Mouse (Mus musculus) T-helper 17 cell (primary cell): Measurements from ENCODE around the gene Pate2.

Source experiments
- in situ Hi-C, 2 experiments: fragments of 300-600 bp; cut with MboI, MseI; formaldehyde crosslinking; loops; 1 replicate in 1 of 2; 2 replicates in 1 of 2; pipeline ENCODE4 v1.15.1; 2025; ENCODE audit warnings: high pct_unique_total_duplicates in 2 of 2

Gene Pate2

DNA sequence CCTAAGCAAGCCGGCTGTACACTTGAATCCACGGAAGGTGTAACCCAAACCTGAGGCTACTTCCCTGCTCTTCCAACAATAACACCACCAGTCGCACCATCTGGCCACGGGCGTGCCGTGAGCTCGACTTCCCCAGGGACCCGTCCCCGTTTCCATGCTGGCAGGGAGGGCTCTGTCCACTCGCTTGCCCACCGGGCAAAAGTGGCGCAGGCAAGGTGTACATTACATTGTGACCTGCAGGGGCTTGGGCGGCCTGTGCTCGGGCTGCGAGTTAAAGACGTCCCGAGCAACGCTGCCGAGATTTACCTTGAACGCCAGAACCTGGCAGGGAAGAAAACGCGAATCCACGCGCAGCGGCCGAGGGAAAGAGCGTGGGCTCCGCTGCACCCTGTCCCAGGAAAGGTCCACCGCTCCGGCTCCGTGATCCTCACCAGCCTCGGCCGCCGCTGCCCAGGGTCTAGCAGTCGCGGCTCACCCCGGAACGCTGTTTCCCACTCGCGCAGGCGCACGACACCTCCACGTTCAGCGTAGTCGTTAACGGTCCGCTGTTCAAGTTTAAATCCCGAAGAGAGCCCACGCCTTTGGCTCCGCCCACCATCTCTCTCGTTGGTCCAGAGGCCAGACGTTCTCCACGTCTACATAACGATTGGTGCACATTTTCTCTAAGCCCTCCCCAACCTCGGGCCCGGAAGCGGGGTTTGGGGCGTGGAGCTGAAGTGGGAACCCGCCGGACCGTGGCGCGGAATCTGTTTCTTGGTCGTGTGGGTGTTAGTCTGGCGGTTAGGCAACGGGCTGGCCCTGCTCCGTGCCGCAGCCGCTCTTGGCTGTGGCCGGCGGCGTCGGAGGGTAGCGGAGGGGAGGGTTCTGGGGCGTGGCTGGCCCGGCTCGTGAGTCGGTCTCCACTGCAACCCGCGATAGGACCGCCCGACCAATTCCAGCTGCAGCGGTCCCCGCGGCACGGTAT is at the start of gene Pate2, which contains the start of gene Hyls1:
Gene Pate2, plus strand, starts transcription at position 714 of the 964 bp plus-strand sequence.
Gene Hyls1, minus strand, starts transcription at position 828 of the 964 bp plus-strand sequence.
- in situ Hi-C loops: loop anchor here (10.0 to 25.0 kb wide), 2 partner anchors 455 to 1667 kb away; partner anchors contain the start of gene St3gal4 (in 1 of the 2)

DNA sequence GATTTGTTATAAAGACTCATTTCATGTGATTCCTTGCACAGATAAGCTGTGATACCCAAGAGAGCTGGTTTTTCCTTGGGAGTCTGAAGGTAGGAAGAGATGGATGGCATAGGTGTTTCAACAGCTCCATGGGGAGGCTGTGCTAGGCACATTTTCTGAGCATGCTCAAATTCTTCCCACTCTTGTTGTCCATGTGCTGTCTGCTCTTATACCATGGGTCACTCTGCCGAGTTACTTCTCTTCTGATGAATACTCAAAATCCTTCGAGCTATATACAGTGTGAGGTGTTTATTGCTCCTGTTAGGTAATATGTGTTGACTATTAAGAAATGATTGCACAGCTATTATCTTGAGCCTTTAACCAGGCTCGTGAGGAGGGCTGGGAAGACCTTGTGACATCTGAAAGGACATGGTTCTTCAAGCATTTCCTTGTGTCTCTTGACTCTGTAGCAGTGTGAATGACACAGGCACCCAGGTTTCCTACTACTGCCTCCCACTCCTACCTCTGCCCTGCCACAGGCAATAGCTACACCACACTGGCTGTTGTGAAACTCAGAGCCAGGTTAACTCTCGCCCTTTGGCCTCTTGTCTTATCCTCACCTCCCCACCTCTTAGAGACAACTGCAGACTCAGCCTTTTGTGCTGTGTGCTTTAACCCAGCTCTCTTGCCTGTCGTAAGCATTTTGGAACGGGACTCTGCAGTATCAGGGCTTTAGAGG is 49.3 kb upstream of the Pate2 start:
- in situ Hi-C loops: loop anchor here in 1 of 2 experiments (10.0 kb wide), 1 partner anchor 1016 kb away; no protein-coding TSS in a partner anchor

GRCm38 (mm10) chr9:35522241-35522640 is 47.8 kb upstream of the Pate2 start:
- in situ Hi-C loops: loop anchor here in 1 of 2 experiments (10.0 kb wide), 1 partner anchor 1017 kb away; no protein-coding TSS in a partner anchor

DNA sequence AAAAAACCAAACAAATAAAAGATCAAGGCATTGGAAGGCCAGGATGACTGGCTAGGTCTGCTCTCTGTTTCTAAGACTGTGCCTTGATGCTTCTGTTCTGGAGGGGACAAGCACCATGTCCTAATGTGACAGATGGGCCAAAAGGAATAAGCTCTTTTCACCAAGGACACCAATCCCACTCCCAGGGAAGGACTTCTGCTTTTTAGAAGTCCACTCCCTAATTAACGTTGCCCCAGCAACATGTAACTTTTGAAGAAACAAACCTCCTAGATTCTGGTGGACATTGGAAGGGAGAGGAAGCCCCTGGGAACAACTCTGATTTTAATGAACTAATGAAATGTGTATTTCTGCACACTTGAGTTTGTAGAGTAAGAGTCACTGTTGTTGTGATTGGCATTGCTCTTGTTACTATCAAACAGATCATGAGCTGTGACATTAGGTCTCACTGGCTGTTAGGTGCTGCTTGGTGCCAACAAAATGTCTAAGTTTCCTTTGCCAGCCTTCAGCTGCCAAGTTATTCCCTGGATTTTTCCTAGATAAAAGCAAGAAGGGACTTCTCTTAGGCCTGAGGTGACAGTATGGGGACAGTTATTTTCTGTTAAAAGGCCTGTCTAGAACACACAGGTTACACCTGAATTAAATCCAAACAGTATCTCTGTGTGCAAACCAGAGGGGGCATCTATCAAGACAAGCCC is 47.1 kb upstream of the Pate2 start:
- in situ Hi-C loops: loop anchor here in 1 of 2 experiments (10.0 kb wide), 1 partner anchor 1018 kb away; no protein-coding TSS in a partner anchor

GRCm38 (mm10) chr9:35523541-35523940 is 46.5 kb upstream of the Pate2 start:
- in situ Hi-C loops: loop anchor here in 1 of 2 experiments (10.0 kb wide), 1 partner anchor 1019 kb away; no protein-coding TSS in a partner anchor

GRCm38 (mm10) chr9:35523941-35524411 is 46.1 kb upstream of the Pate2 start:
- in situ Hi-C loops: loop anchor here in 1 of 2 experiments (10.0 kb wide), 1 partner anchor 1019 kb away; no protein-coding TSS in a partner anchor

- in situ Hi-C loops: loop anchor here in 1 of 2 experiments (10.0 to 25.0 kb wide), 2 partner anchors 517 to 1024 kb away; no protein-coding TSS in a partner anchor
Observed at GRCm38 (mm10) chr9:35529141-35529540, 40.9 kb upstream of the Pate2 start.

GRCm38 (mm10) chr9:35529796-35530195 is 40.3 kb upstream of the Pate2 start:
- in situ Hi-C loops: loop anchor here (5.0 to 25.0 kb wide), 5 partner anchors 117 to 1025 kb away; no protein-coding TSS in a partner anchor

- in situ Hi-C loops: loop anchor here (5.0 to 25.0 kb wide), 4 partner anchors 121 to 521 kb away; no protein-coding TSS in a partner anchor
Observed at GRCm38 (mm10) chr9:35533266-35533665, 36.8 kb upstream of the Pate2 start.

DNA sequence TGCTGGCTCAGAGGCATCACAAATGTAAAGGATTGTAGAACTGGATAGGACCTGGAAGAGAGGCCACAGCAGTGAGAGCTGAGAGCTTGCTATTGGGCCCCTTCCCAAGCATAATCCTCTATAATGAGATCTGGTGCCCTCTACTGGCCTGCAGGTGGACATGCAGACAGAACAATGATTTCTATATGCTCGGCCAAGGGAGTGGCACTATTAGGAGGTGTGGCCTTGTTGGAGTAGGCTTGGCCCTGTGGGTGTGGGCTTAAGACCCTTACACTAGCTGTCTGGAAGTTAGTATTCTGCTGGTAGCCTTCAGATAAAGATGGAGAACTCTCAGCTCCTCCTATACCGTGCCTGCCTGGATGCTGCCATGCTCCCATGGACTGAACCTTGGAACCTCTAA is 35.0 kb upstream of the Pate2 start:
- in situ Hi-C loops: loop anchor here in 1 of 2 experiments (25.0 kb wide), 1 partner anchor 523 kb away; no protein-coding TSS in a partner anchor

DNA sequence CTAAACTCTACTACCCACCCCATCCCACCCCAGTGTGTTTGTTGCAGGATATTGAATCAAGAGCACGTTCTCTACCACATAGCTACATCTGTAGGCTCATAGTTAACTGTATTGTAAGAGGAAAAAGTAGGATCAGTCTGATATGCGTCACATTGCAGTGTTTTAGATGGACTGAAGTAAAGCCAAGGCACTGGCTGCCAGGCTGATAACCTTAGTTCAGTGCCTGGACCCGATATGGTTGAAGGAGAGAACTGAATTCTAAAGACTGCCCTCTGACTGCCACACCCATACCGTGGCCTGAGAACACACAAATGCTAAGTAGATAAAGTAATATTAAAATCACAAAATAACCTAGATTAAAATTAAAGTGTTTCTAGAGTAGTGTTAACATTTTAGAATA is 34.2 kb upstream of the Pate2 start:
- in situ Hi-C loops: loop anchor here in 1 of 2 experiments (25.0 kb wide), 1 partner anchor 524 kb away; no protein-coding TSS in a partner anchor

- in situ Hi-C loops: loop anchor here in 1 of 2 experiments (25.0 kb wide), 1 partner anchor 527 kb away; no protein-coding TSS in a partner anchor
Observed at GRCm38 (mm10) chr9:35539001-35539750, 30.9 kb upstream of the Pate2 start.

- in situ Hi-C loops: loop anchor here in 1 of 2 experiments (25.0 kb wide), 1 partner anchor 529 kb away; no protein-coding TSS in a partner anchor
Observed at GRCm38 (mm10) chr9:35541024-35541423, 29.1 kb upstream of the Pate2 start.

DNA sequence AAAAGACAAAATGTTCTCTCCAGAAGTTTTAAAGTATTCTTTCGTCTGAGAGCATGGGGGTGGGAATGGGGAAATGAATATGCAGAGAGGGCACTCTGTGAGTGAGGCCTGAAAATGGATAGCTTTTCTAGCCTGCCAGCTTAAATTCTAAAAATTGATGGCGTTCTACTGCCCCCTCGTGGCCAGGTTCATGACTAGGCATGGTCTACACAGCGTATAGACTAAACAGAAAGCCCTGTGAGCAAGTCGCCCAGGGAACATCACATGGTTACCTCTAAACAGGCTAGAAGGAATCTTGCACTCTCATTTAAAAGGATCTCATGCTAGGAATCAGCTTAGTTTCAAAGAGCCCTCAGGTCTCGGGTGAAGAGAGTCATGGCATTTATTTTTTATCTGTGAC is 28.6 kb upstream of the Pate2 start:
- in situ Hi-C loops: loop anchor here in 1 of 2 experiments (25.0 kb wide), 1 partner anchor 529 kb away; no protein-coding TSS in a partner anchor

- in situ Hi-C loops: loop anchor here in 1 of 2 experiments (25.0 kb wide), 1 partner anchor 530 kb away; no protein-coding TSS in a partner anchor
Observed at GRCm38 (mm10) chr9:35541941-35542340, 28.1 kb upstream of the Pate2 start.

GRCm38 (mm10) chr9:35543099-35543860 is 26.8 kb upstream of the Pate2 start:
- in situ Hi-C loops: loop anchor here in 1 of 2 experiments (25.0 kb wide), 1 partner anchor 531 kb away; no protein-coding TSS in a partner anchor

- in situ Hi-C loops: loop anchor here in 1 of 2 experiments (25.0 kb wide), 1 partner anchor 532 kb away; no protein-coding TSS in a partner anchor
Observed at GRCm38 (mm10) chr9:35544666-35545065, 25.4 kb upstream of the Pate2 start.

DNA sequence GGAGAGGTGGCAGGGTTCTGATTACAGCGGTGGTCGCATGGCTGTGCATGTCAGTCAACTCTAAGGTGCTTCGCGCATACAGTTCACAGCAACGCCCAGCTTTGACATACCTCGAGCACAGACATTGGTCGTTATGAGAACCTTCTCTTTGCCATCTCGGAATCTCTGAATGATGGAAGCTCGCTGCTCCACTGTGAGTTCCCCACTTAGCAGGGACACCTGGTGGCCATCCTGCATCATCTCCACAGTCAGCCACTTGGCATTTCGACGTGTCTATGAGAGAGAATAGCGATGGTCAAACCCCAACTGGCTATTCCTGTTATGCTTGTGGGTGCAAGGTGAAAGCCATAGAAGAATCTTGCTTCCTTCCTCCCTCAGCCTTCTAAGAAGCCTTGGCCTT is 24.4 kb upstream of the Pate2 start:
- in situ Hi-C loops: loop anchor here in 1 of 2 experiments (25.0 kb wide), 1 partner anchor 533 kb away; no protein-coding TSS in a partner anchor
